Mouse (Mus musculus): ENCODE results near the gene Gm3149.
A peak's percentile ranks its signal among the peaks of the same experiment; 100 is the strongest.
"Not testable (repeated sequence)": the region's sequence is repeated elsewhere in the genome, so short reads cannot be mapped to it uniquely, and the experiment has no call there.

Gene Gm3149

GRCm38 (mm10) chr14:4316983-4317382 is at the start of gene Gm3149:
TSS of gene Gm3149 (plus strand) at chr14:4317283.
- not testable (repeated sequence) for DNase-seq (ENCODE audit: low read depth, low spot score)

GRCm38 (mm10) chr14:4269238-4269950 is 47.7 kb upstream of the Gm3149 start:
- DNase-seq (ENCODE audit: low read depth, low spot score): not testable (repeated sequence)

GRCm38 (mm10) chr14:4279828-4280227 is 37.3 kb upstream of the Gm3149 start:
- DNase-seq (ENCODE audit: low read depth, low spot score): not testable (repeated sequence)

GRCm38 (mm10) chr14:4334476-4335080 is 17.5 kb downstream of the Gm3149 start, which contains the start of gene 2610042L04Rik:
TSS of gene 2610042L04Rik (plus strand) at chr14:4334763.
- peak; percentile 17 for DNase-seq (ENCODE audit: low read depth, low spot score)

GRCm38 (mm10) chr14:4335506-4335905 is 18.4 kb downstream of the Gm3149 start:
- peak; percentile 0 for DNase-seq (ENCODE audit: low read depth, low spot score)

GRCm38 (mm10) chr14:4368991-4369390 is 51.9 kb downstream of the Gm3149 start:
- DNase-seq (ENCODE audit: low read depth, low spot score): not testable (repeated sequence)

- DNase-seq (ENCODE audit: low read depth, low spot score): not testable (repeated sequence)
Observed at GRCm38 (mm10) chr14:4369691-4370090, 52.6 kb downstream of the Gm3149 start.

Data from R1 (cell line).